Mouse (Mus musculus) cerebellum, adult 11 months (tissue): ENCODE data around the gene 1700028J19Rik.
"Not testable (repeated sequence)": the region's sequence is repeated elsewhere in the genome, so short reads cannot be mapped to it uniquely, and the experiment has no call there.

ENCODE experiments used
- DNase-seq: peaks from one replicate; pipeline ENCODE4 v3.0.0; 2022

The 1700028J19Rik gene

DNA sequence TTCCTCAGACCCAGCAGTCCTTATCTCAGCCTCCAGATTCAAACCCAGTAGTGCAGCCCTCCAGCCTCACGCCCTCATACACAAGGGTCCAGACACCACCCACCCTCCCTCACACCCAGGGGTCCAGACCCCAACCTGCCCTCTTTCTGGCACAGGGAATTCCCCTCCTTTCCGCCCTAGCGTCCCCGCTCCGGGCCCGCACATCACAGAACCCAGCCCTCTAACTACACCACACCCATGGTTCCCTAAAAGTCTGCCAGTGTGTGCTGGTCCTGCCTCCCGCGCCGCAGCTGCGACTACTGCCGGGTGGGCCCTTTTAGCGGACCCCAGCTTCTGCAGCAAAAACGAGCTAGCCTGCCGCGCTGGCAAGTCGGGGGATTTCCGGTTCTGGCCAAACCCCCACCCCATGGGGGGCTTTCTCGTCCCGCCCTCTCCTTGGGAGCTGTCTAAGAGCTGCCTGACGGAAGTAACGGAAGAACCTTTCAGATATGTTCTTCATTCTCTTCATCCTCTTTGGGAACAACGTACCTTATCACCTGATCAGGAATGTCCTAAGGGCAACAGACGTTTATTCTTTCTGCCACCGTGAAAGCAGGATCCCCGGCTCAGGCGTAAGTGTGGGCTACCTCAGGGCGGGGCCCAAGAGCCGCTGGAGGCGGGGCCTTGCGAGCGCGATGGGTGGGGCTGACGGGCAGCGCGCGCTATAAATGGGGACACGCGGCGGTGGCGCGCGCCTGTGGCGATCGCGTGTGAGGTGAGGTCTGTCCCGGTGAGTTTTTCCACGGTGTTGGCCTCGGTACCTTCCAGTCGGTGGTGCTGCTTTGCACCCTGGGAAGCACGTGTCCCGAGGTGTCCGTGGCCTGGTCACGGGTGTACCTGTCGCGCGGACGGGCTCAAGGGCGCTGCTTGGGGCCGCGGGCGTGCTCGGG is at the start of gene 1700028J19Rik, which contains the start of gene 2410002F23Rik:
1700028J19Rik (minus strand) TSS at position 641 of the 929 bp plus-strand sequence.
2410002F23Rik (plus strand) TSS at position 668 of the 929 bp plus-strand sequence.
- peak; percentile 91 for DNase-seq

DNA sequence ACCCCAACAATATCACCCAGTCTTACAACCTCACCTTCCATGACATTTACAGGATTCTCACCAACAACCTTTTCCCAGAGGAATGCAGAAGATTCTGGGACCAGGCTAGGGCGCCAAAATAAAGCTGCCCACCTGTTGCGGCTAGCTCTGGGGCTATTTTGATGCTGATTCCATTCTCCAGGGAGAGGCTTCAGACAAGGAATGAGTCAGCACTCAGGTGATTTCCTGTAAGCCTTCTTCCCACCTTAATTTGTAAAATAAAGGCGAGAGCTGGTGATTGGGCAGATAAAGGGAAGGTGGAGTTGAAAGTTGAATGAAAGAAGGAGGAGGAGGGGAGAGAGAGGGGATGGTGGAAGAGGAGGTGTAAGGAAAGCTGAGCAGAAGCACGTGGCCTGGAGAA is 44.9 kb upstream of the 1700028J19Rik start:
- no peak for DNase-seq

DNA sequence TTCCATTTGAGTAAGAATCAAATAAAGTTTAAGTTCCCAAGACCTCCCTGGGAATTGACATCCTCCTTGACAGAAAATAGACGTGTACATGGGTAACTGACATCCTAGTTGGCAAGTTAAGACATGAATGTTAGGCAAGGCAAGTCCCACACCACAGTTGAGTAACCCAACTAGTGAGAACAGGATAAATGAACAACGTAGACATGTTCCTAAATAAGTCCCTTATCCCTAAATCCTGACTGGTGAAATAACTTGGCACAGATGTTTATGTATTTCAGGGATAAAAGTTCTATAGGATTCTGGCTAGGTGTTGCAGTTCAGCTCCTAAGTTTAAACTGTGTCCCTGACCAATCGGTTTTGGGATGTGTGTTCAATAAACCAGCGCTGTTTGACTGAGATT is 44.5 kb upstream of the 1700028J19Rik start:
- DNase-seq, result no peak

- DNase-seq, result no peak
These were observed 41.3 kb upstream of the 1700028J19Rik start for GRCm38 (mm10) chr7:44287760-44288159.

GRCm38 (mm10) chr7:44281586-44281985 is 35.1 kb upstream of the 1700028J19Rik start:
- DNase-seq, result no peak

DNA sequence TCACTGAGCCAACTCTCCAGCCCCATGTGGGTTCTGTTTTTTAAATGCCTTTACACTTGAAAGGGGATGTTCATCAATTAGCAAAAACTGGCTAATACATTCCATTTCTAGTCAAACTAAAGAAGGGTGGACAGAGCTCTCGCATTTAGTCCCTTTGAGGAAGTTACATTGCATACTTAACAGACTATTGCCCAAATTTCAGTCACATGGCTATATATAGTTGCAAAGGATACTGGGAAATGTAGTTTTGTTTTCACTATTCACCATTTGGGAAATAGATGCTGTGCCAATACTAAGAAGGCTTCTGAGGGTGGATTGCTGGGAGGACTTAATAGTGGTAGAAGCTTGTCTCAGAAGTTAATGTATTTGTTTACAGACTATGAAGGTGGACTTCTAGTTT is 34.5 kb upstream of the 1700028J19Rik start:
- DNase-seq, result no peak

- DNase-seq, result peak; percentile 65
These were observed 30.7 kb upstream of the 1700028J19Rik start for GRCm38 (mm10) chr7:44277250-44277622.

DNA sequence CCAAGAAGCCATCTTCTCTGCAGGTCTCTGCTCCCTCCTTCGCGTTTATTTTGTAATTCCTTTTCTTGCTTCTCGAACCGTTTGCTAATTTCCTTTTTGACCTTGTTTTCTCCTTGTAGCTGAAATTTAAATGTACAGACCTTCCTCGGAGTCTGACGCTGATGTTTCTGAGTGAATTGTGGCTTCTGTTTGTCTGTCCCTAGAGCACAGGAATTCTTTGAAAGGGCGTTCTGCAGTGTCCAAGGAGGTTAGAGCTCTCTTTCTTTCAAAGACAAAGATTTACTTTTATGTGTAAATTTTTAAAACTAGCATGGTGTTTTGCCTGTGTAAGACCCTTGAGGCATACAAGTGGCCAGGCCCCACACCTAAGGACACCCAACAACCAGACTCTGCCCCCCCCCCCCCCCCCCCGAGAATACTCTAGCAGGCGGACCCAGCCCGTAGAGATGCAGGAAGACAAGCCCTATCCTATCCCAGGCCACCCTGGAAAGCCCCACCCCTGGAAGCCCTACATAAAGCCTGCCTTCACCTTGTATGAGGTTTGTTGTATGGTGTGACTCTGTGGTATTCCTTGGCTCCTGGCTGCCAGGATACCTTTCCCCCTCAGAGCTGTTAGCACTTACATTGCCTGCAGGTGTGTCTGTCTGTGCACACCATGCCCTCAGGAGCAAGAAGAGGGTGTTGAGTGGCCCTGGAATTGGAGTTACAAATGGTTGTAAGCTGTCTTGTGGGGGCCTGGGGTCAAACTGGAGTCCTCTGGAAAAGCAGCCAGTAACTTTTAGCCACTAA is 30.2 kb upstream of the 1700028J19Rik start:
- no peak for DNase-seq

DNA sequence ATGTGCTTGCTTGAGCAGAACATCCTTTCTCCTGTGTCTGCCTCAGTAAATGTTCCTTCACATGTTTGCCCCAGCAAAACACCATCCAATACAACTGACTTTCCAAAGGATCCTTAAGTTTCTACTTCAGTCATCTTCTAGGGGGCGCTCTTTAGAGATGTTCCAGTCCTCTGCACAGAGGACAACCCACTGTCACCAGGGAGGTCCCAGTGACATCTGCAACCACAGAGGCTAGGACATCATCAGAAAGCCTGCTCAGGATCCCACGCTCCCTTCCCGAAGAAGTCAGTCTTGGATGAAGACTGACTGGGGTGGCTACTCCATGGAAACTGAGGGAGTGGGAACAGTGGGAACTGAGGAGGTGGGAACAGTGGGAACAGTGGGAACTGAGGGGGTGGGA is 29.1 kb upstream of the 1700028J19Rik start:
- DNase-seq, result no peak

- DNase-seq, result no peak
These were observed 27.6 kb upstream of the 1700028J19Rik start for GRCm38 (mm10) chr7:44274096-44274495.

- DNase-seq, result no peak
These were observed 27.0 kb upstream of the 1700028J19Rik start for GRCm38 (mm10) chr7:44273446-44273845.

- DNase-seq, result no peak
These were observed 26.1 kb upstream of the 1700028J19Rik start for GRCm38 (mm10) chr7:44272546-44272945.

DNA sequence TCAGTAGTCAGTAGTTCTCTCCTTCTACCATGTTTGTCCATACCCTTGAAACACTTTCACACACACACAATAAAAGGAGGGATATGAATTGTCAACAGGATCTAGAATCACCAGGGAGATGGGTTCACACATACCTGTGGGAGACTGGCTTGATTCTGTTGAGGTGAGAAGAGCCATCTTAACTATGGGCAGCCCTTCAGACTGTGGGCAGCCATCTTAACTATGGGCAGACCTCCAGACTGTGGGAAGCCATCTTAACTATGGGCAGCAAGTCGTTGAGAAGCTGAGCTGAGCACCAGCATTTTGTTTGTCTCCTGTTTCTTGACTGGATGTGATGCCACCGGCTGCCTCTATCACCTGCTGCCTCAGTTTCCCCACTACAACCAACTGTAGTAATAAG is 24.8 kb upstream of the 1700028J19Rik start:
- no peak for DNase-seq

DNA sequence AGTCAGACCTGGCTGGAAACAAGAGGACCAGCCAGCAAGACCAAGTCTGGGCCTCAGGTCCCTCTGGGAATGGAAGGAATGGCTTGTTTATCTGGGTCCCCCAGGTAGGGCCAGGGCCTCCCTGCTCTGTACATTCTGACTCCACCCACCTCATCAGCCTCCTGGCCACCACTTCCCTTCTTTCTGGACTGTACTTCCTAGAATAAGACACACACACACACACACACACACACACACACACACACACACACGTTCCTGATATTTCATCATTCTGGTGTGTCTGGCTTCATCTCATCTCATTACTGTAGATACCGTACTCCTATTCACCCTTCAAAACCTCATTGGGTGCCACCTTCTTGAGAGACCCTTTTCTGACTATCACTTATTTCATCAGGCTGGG is 22.9 kb upstream of the 1700028J19Rik start:
- no peak for DNase-seq

DNA sequence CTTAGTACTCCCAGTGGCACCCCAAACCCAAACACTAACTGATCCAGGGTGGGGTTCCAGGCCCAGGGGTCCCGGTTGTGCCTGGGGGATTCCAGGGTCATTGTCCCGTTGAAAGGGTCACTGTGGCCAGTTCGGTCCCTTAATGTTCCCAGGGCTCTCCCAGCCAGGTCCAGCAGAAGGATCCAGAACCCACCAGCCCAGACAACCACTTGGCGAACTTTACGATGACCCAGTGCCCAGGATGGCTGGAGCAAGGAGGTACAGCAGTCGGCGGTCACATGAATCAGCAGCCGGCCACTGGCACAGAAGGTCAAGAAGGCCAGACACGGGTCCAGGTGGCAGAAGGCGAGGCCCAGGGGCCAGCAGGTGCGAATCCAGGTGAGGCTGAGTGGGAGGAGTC is 21.6 kb upstream of the 1700028J19Rik start:
- no peak for DNase-seq

- peak; percentile 97 for DNase-seq
These were observed 16.5 kb upstream of the 1700028J19Rik start for GRCm38 (mm10) chr7:44262791-44263643.

- DNase-seq, result no peak
These were observed 14.7 kb upstream of the 1700028J19Rik start, which contains the start of gene Gm15517 for GRCm38 (mm10) chr7:44261147-44261546. Gene Gm15517, plus strand, starts transcription at chr7:44261447.

- DNase-seq, result no peak
These were observed 13.9 kb upstream of the 1700028J19Rik start for GRCm38 (mm10) chr7:44260410-44260809.

- DNase-seq, result no peak
These were observed 10.8 kb upstream of the 1700028J19Rik start, which contains the start of gene Acp4 for GRCm38 (mm10) chr7:44257278-44257677. Gene Acp4, minus strand, starts transcription at chr7:44257378.

- no peak for DNase-seq
These were observed 8.4 kb upstream of the 1700028J19Rik start for GRCm38 (mm10) chr7:44254930-44255329.

- no peak for DNase-seq
These were observed 6.6 kb upstream of the 1700028J19Rik start for GRCm38 (mm10) chr7:44253023-44253616.

GRCm38 (mm10) chr7:44250732-44251275 is 4.3 kb upstream of the 1700028J19Rik start:
- DNase-seq, result not testable (repeated sequence)
